Mouse (Mus musculus) liver, embryonic 14.5 days (tissue): Measurements from ENCODE around the gene Tshb. TPM values are rescaled to one million over a fixed set of nuclear protein-coding genes. Genes with fewer than 3 reads are reported as not detected.

ENCODE experiments used
- ATAC-seq: fragments of 200-750 bp; cut with Nextera tagmentation; 2 replicates; pipeline ENCODE4 v1.8.0; 2017; ENCODE audit warnings: moderate number of reproducible peaks, mild to moderate bottlenecking, moderate library complexity; ENCODE audit not compliant: insufficient read depth
- DNase-seq, 3 experiments: peaks; one replicate each; pipeline ENCODE4 v3.0.0-alpha.2; 2012 to 2013; ENCODE audit warnings: low read depth in 3 of 3, low spot score in 3 of 3
- H3K27ac ChIP-seq: fragments of 300-500 bp; sonication (generic); 2 replicates; pipeline ENCODE4 v1.5.1; 2014; ENCODE audit warnings: moderate library complexity, mild to moderate bottlenecking, control low read depth, inconsistent platforms
- H3K27me3 ChIP-seq: fragments of 300-500 bp; sonication (generic); 2 replicates; pipeline ENCODE4 v1.6.1; 2014; ENCODE audit warnings: mild to moderate bottlenecking, low read length, moderate library complexity; ENCODE audit not compliant: control insufficient read depth, insufficient read depth
- H3K36me3 ChIP-seq: fragments of 300-500 bp; sonication (generic); replicated peaks from 2 replicates; pipeline ENCODE4 v1.6.1; 2014; ENCODE audit warnings: low read depth; ENCODE audit not compliant: control insufficient read depth, insufficient read depth
- H3K4me1 ChIP-seq, 2 experiments: fragments of 200-500 bp in 1 of 2; fragments of 300-500 bp in 1 of 2; sonication (generic) in 1 of 2; replicated peaks; 2 replicates each; pipeline ENCODE4 v1.6.1; 2012 to 2014; ENCODE audit warnings: antibody characterized with exemption in 1 of 2, inconsistent platforms in 1 of 2, low read length in 1 of 2; ENCODE audit not compliant: control insufficient read depth in 2 of 2, insufficient read depth in 2 of 2
- H3K4me2 ChIP-seq: fragments of 300-500 bp; sonication (generic); 2 replicates; pipeline ENCODE4 v1.6.1; 2014; ENCODE audit warnings: low read depth, mild to moderate bottlenecking, control low read depth, moderate library complexity
- H3K4me3 ChIP-seq, 2 experiments: fragments of 200-500 bp in 1 of 2; fragments of 300-500 bp in 1 of 2; sonication (generic) in 1 of 2; 2 replicates each; pipeline ENCODE4 v1.5.1; 2012 to 2014; ENCODE audit warnings: low read depth in 2 of 2, low read length in 2 of 2, mild to moderate bottlenecking in 2 of 2, control low read depth in 1 of 2, inconsistent platforms in 1 of 2, moderate library complexity in 1 of 2; ENCODE audit not compliant: insufficient read depth in 1 of 2
- H3K9ac ChIP-seq: fragments of 300-500 bp; sonication (generic); replicated peaks from 2 replicates; pipeline ENCODE4 v1.6.1; 2014; ENCODE audit warnings: mild to moderate bottlenecking, control low read depth, moderate library complexity
- H3K9me3 ChIP-seq: fragments of 300-500 bp; sonication (generic); 2 replicates; pipeline ENCODE4 v1.6.1; 2016; ENCODE audit warnings: low read length, mixed read lengths; ENCODE audit not compliant: control insufficient read depth
- CTCF ChIP-seq: IDR thresholded peaks from 2 replicates; pipeline ENCODE4 v1.5.1; 2016; ENCODE audit warnings: antibody characterized with exemption, low read depth, control low read depth
- EP300 ChIP-seq: IDR thresholded peaks from 2 replicates; pipeline ENCODE4 v1.6.1; 2016; ENCODE audit warnings: antibody characterized with exemption, low read depth
- WGBS: fragments of 180-500 bp; shearing (Covaris S2); extraction: QIAGEN DNeasy Blood & Tissue Kit; methylation state at CpG from one replicate; pipeline ENCODE4 v1.1.7; 2014; ENCODE audit not compliant: insufficient replicate concordance; 5-methylcytosine and 5-hydroxymethylcytosine counted together
- polyA plus RNA-seq, 2 experiments: library from polyadenylated mRNA; depleted of rRNA in 1 of 2; stranded (reverse) in 1 of 2; unstranded in 1 of 2; fragments of >200 nt; fragmentation: Nextera tagmentation in 1 of 2; extraction: Ambion mirVana in 1 of 2; gene quantifications; 2 replicates each; pipeline versions ENCODE4 v1.2.1 to v1.2.3; 2012 to 2014

The Tshb gene
- polyA plus RNA-seq, 2 experiments: not detected

- Histone ChIP-seq H3K4me2 (no peak overlapping the region), H3K9me3 (no peaks in the 10 kb centered on the region), H3K9ac (no peak overlapping the region), H3K27me3 (no peaks in the 10 kb centered on the region; the same call in 1 of the 2 replicates), H3K27ac (no peak overlapping the region), H3K4me3 (no peak overlapping the region), H3K4me1 (peaks cover 0 to 10% of the 10 kb centered on the region in 2 experiments; a peak in 2 of 4 replicates), H3K36me3 (no peaks in the 10 kb centered on the region)
- TF ChIP-seq EP300: no peak
- TF ChIP-seq CTCF: no peak
- WGBS: 67% methylated on average over 4 of the region's 4 CpGs
- ATAC-seq: no peak
- no peak for DNase-seq
Measured at GRCm38 (mm10) chr3:102742725-102743124, 39.8 kb downstream of the Tshb start.

GRCm38 (mm10) chr3:102738926-102739325 is 43.6 kb downstream of the Tshb start:
- Histone ChIP-seq H3K27me3 (peaks cover 19% of the 10 kb centered on the region), H3K9me3 (no peaks in the 10 kb centered on the region), H3K4me2 (no peak overlapping the region), H3K9ac (no peak overlapping the region), H3K4me1 (peaks cover 0 to 7% of the 10 kb centered on the region in 2 experiments; a peak in 2 of 4 replicates), H3K27ac (no peak overlapping the region), H3K4me3 (no peak overlapping the region), H3K36me3 (no peaks in the 10 kb centered on the region)
- no peak for ATAC-seq
- TF ChIP-seq EP300 (no peak), CTCF (no peak)
- whole genome bisulfite sequencing: 35% methylated on average over 6 of the region's 6 CpGs
- no peak for DNase-seq

- Histone ChIP-seq H3K36me3 (no peaks in the 10 kb centered on the region), H3K4me3 (no peak overlapping the region), H3K27ac (no peak overlapping the region), H3K9ac (no peak overlapping the region), H3K4me1 (peaks cover 0 to 6% of the 10 kb centered on the region in 2 experiments; a peak in 2 of 4 replicates), H3K4me2 (no peak overlapping the region), H3K9me3 (no peaks in the 10 kb centered on the region), H3K27me3 (peaks cover 19% of the 10 kb centered on the region)
- DNase-seq (no peak), ATAC-seq (no peak; the same call in 1 of the 2 replicates)
- WGBS: 13% methylated on average over 10 of the region's 10 CpGs
- TF ChIP-seq EP300: no peak
Measured at GRCm38 (mm10) chr3:102738161-102738901, 44.2 kb downstream of the Tshb start.

DNA sequence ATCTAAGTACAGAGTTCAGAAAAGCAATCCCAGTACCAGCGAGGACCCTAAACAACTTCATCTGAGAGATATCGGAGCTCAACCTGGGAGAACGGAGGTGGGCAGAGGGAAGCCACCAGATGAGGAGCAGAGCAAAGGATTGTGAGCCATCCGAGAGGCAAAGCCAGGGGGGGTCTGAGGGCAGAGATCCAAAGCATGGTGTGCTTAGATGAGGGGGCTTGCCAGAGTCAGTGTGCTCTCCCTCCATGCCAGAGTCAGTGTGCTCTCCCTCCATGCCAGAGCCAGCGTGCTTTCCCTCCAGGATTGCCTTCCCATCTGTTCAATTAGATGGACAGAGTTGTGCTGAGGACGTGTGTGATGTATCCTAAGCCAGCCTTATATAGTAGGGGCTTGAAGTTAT is 45.4 kb downstream of the Tshb start:
- H3K27me3 ChIP-seq: peaks cover 19% of the 10 kb centered on the region
- TF ChIP-seq CTCF: no peak
- no peak for TF ChIP-seq EP300
- no peak for ATAC-seq
- H3K9ac ChIP-seq: no peak overlapping the region
- H3K36me3 ChIP-seq: no peaks in the 10 kb centered on the region
- no peak overlapping the region for H3K4me3 ChIP-seq
- peaks cover 0 to 3% of the 10 kb centered on the region in 2 experiments; a peak in 1 of 4 replicates for H3K4me1 ChIP-seq
- WGBS: 46% methylated on average over 6 of the region's 6 CpGs
- H3K4me2 ChIP-seq: no peak overlapping the region
- H3K9me3 ChIP-seq: no peaks in the 10 kb centered on the region
- no peak for DNase-seq
- no peak overlapping the region for H3K27ac ChIP-seq

DNA sequence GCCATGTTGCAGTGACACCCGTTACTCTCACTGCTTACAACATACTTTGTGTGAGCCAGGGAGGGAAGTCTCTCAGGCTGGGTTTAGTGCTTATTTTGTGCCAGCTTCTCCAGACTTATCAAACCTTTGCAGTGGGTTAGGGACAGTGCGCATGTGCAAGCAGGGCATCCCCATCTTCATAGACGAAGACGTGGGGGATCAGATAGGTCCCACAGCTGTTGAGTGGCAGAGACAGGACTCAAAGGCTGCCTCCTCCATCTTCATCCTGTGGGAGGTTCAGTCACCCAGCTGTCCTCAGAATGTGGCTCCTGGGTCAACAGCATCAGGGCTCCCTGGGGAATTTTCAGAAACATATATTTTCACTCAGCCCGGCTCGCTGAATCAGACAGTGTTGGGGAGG is 46.1 kb downstream of the Tshb start:
- Histone ChIP-seq H3K4me3 (no peak overlapping the region), H3K36me3 (no peaks in the 10 kb centered on the region), H3K4me2 (no peak overlapping the region), H3K27ac (no peak overlapping the region), H3K9me3 (no peaks in the 10 kb centered on the region), H3K9ac (no peak overlapping the region), H3K4me1 (peaks cover 0 to 3% of the 10 kb centered on the region in 2 experiments; a peak in 1 of 4 replicates), H3K27me3 (peaks cover 19% of the 10 kb centered on the region)
- ATAC-seq (no peak), DNase-seq (no peak)
- no peak for TF ChIP-seq EP300
- TF ChIP-seq CTCF: no peak
- WGBS: 44% methylated on average over 6 of the region's 6 CpGs
